In genomic region chr2:165878021-165878585, GRCm38 (mm10) we compare ENCODE assay signal across 8 mouse cellular contexts. TPM values are rescaled to one million over a fixed set of nuclear protein-coding genes. Genes with fewer than 3 reads are reported as not detected.
DNase-seq lines count a peak whose midpoint lies in the region; ATAC-seq and TF ChIP-seq lines count a peak whose summit lies in the region.

No protein-coding gene starts in this region.

- H3K27me3 ChIP-seq in kidney, adult 2 months (replicated peaks; ENCODE audit: control insufficient read depth, insufficient read depth, low read length): no peaks in the 10 kb centered on the region
- no peaks in the 10 kb centered on the region for H3K27me3 ChIP-seq in midbrain, postnatal 0 days (ENCODE audit: insufficient read depth, low read length)

- peak; percentile 23 for DNase-seq in kidney, adult 2 months
- DNase-seq in kidney, adult 9 months: no peak
- peak; percentile 66 for DNase-seq in brain, adult 2 months (ENCODE audit: low read depth, low spot score)
- peak; percentile 88 for DNase-seq in induced T-regulatory cell, adult 2 months (ENCODE audit: low read depth)
- DNase-seq in midbrain, postnatal 0 days (ENCODE audit: low spot score): no peak
- no peak for DNase-seq in cerebellum, adult 11-12 months
- DNase-seq in spleen, postnatal 36 days (ENCODE audit: low spot score in 2 of 2): no peak
- DNase-seq in adrenal gland, postnatal 4 days (ENCODE audit: low spot score in 2 of 2): no peak

- no peaks in the 10 kb centered on the region for H3K9me3 ChIP-seq in midbrain, postnatal 0 days (ENCODE audit: low read length)

- 11% methylated on average over 10 of the region's 10 CpGs for WGBS in kidney, adult 2 months
- 11% methylated on average over 10 of the region's 10 CpGs for WGBS in midbrain, postnatal 0 days

- peak overlapping the region; percentile 63 for H3K4me2 ChIP-seq in midbrain, postnatal 0 days (ENCODE audit: low read depth, low read length, poor library complexity, severe bottlenecking)

- peaks cover 85% of the 10 kb centered on the region for H3K4me1 ChIP-seq in kidney, adult 2 months (ENCODE audit: control insufficient read depth, insufficient read depth, low read length)
- peaks cover 70% of the 10 kb centered on the region for H3K4me1 ChIP-seq in midbrain, postnatal 0 days (ENCODE audit: insufficient read depth, low read length)

- no peak for ATAC-seq in midbrain, postnatal 0 days (ENCODE audit: low FRiP score)

- peak overlapping the region; percentile 75 for H3K9ac ChIP-seq in midbrain, postnatal 0 days (replicated peaks; ENCODE audit: low read length, poor library complexity, severe bottlenecking)

- TF ChIP-seq POLR2A in kidney, adult 2 months (IDR thresholded peaks at IDR 0.05; ENCODE audit: low read depth, low read length): no peak

- no peak for TF ChIP-seq CTCF in kidney, adult 2 months (conservative IDR thresholded peaks at IDR 0.05; ENCODE audit: insufficient read depth, insufficient read length, low read depth, low read length)
- no peak for TF ChIP-seq CTCF in midbrain, postnatal 0 days (IDR thresholded peaks at IDR 0.05)

- peak overlapping the region; percentile 77 for H3K27ac ChIP-seq in kidney, adult 2 months (ENCODE audit: insufficient read depth, low read depth, low read length)
- H3K27ac ChIP-seq in midbrain, postnatal 0 days (ENCODE audit: low read depth, low read length): peak overlapping the region; percentile 100

- no peak overlapping the region for H3K4me3 ChIP-seq in kidney, adult 2 months (ENCODE audit: insufficient read depth, low read depth, low read length)
- H3K4me3 ChIP-seq in midbrain, postnatal 0 days (ENCODE audit: low read depth, low read length): peak overlapping the region; percentile 33

- no peaks in the 10 kb centered on the region; the same call in 1 of the 2 replicates for H3K36me3 ChIP-seq in kidney, adult 2 months (ENCODE audit: control insufficient read depth, insufficient read depth, low read length)
- peaks cover 7% of the 10 kb centered on the region for H3K36me3 ChIP-seq in midbrain, postnatal 0 days (ENCODE audit: insufficient read depth, low read length)

RNA-seq across cellular contexts. Expression of gene Zmynd8, which starts 20.7 kb away (rescaled TPM):
- 27.7 and 29.0 TPM in 2 replicates for polyA plus RNA-seq in kidney, adult 2 months (2012; rRNA removed)
- 55.9 and 73.4 TPM in 2 replicates for total RNA-seq in midbrain, postnatal 0 days (2014; rRNA removed)
- polyA plus RNA-seq in midbrain, postnatal 0 days (2015; fragmentation: Nextera tagmentation; extraction: Ambion mirVana): 56.8 and 59.0 TPM in 2 replicates
- 10 to 100 TPM; 61.4 to 61.9 TPM for total RNA-seq in adrenal gland, postnatal 4 days (2021)

Comparison
In these comparisons a context has a peak if more than half of its experiments do, and no peak if none do; other contexts are left out.
1. DNase-seq: peak in kidney, adult 2 months (single experiment), brain, adult 2 months (single experiment) and induced T-regulatory cell, adult 2 months (single experiment); none in kidney, adult 9 months (single experiment), midbrain, postnatal 0 days (single experiment), cerebellum, adult 11-12 months (single experiment), spleen, postnatal 36 days (0 of 2) and adrenal gland, postnatal 4 days (0 of 2).